Mouse (Mus musculus) MEL (cell line): ENCODE measurements around the gene Arl8a. TPM values are rescaled to one million over a fixed set of nuclear protein-coding genes. Genes with fewer than 3 reads are reported as not detected.
A peak's percentile ranks its signal among the peaks of the same experiment; 100 is the strongest.

Experiments
- DNase-seq: peaks from one replicate; pipeline ENCODE4 v3.0.0; 2011; ENCODE audit warnings: low read depth, low spot score
- H3K27ac ChIP-seq: 2 replicates; pipeline ENCODE4 v1.5.1; 2012; ENCODE audit warnings: low read depth, mild to moderate bottlenecking, control low read depth, low read length, moderate library complexity; ENCODE audit not compliant: control insufficient read depth
- H3K27me3 ChIP-seq, 2 experiments: fragments of 150-350 bp in 1 of 2; sonication (generic) in 1 of 2; 2 replicates each; pipeline ENCODE4 v1.6.1; 2012; ENCODE audit warnings: low read length in 2 of 2, mild to moderate bottlenecking in 2 of 2, improper control_type of control experiment in 1 of 2, moderate library complexity in 1 of 2; ENCODE audit not compliant: insufficient read depth in 2 of 2, control insufficient read depth in 1 of 2
- H3K36me3 ChIP-seq, 2 experiments: 2 replicates each; pipeline ENCODE4 v1.6.1; 2012 to 2014; ENCODE audit warnings: low read length in 2 of 2, improper control_type of control experiment in 1 of 2, inconsistent platforms in 1 of 2, mild to moderate bottlenecking in 1 of 2; ENCODE audit not compliant: insufficient read depth in 2 of 2, control insufficient read depth in 1 of 2
- H3K4me1 ChIP-seq, 2 experiments: fragments of 150-350 bp in 1 of 2; sonication (generic) in 1 of 2; 2 replicates each; pipeline ENCODE4 v1.6.1; 2012; ENCODE audit warnings: low read length in 2 of 2, improper control_type of control experiment in 1 of 2, mild to moderate bottlenecking in 1 of 2; ENCODE audit not compliant: insufficient read depth in 2 of 2, control insufficient read depth in 1 of 2
- H3K4me3 ChIP-seq, 2 experiments: fragments of 150-350 bp in 1 of 2; sonication (generic) in 1 of 2; 2 replicates each; pipeline ENCODE4 v1.5.1; 2012; ENCODE audit warnings: low read depth in 2 of 2, low read length in 2 of 2, mild to moderate bottlenecking in 2 of 2, moderate library complexity in 2 of 2, control low read depth in 1 of 2, improper control_type of control experiment in 1 of 2; ENCODE audit not compliant: control insufficient read depth in 1 of 2, insufficient read depth in 1 of 2
- H3K79me2 ChIP-seq: 2 replicates; pipeline ENCODE4 v1.6.1; 2012; ENCODE audit warnings: mild to moderate bottlenecking, low read length, moderate library complexity; ENCODE audit not compliant: control insufficient read depth, poor library complexity, insufficient read depth
- H3K9ac ChIP-seq: 2 replicates; pipeline ENCODE4 v1.6.1; 2012; ENCODE audit warnings: low read depth, mild to moderate bottlenecking, control low read depth, low read length, moderate library complexity; ENCODE audit not compliant: control insufficient read depth, poor library complexity, severe bottlenecking
- H3K9me3 ChIP-seq: fragments of 150-350 bp; sonication (generic); replicated peaks from 2 replicates; pipeline ENCODE4 v1.6.1; 2012; ENCODE audit warnings: mild to moderate bottlenecking, low read length, improper control_type of control experiment, moderate library complexity; ENCODE audit not compliant: insufficient read depth
- BHLHE40 ChIP-seq: IDR thresholded peaks from 2 replicates; pipeline ENCODE4 v1.6.1; 2012; ENCODE audit warnings: low read depth, mild to moderate bottlenecking, inconsistent platforms, low read length, improper control_type of control experiment, borderline replicate concordance
- CHD1 ChIP-seq: IDR thresholded peaks from 2 replicates; pipeline ENCODE4 v1.6.1; 2012; ENCODE audit warnings: low read depth, mild to moderate bottlenecking, inconsistent platforms, low read length, improper control_type of control experiment
- CTCF ChIP-seq, 3 experiments: IDR thresholded peaks in 2 of 3; conservative IDR thresholded peaks in 1 of 3; 2 replicates each; pipeline ENCODE4 v1.5.1; 2011 to 2012; ENCODE audit warnings: low read length in 3 of 3, low read depth in 2 of 3, mild to moderate bottlenecking in 2 of 3, improper control_type of control experiment in 1 of 3, inconsistent platforms in 1 of 3, mixed read lengths in 1 of 3, moderate library complexity in 1 of 3; ENCODE audit not compliant: control insufficient read depth in 1 of 3, insufficient read depth in 1 of 3, poor library complexity in 1 of 3, severe bottlenecking in 1 of 3
- ELF1 ChIP-seq: IDR thresholded peaks from 2 replicates; pipeline ENCODE4 v1.6.1; 2014; ENCODE audit warnings: low read depth, mild to moderate bottlenecking, inconsistent platforms, low read length, improper control_type of control experiment, moderate library complexity
- GABPA ChIP-seq: IDR thresholded peaks from 2 replicates; pipeline ENCODE4 v1.6.1; 2012; ENCODE audit warnings: low read depth, mild to moderate bottlenecking, inconsistent platforms, low read length, improper control_type of control experiment, moderate library complexity
- GATA1 ChIP-seq: IDR thresholded peaks from 2 replicates; pipeline ENCODE4 v1.6.1; 2011; ENCODE audit warnings: low read depth, low read length, improper control_type of control experiment
- MAFK ChIP-seq: IDR thresholded peaks from 2 replicates; pipeline ENCODE4 v1.6.1; 2011; ENCODE audit warnings: low read depth, mild to moderate bottlenecking, low read length, improper control_type of control experiment, borderline replicate concordance
- MAX ChIP-seq: IDR thresholded peaks from 2 replicates; pipeline ENCODE4 v1.6.1; 2011; ENCODE audit warnings: low read length, improper control_type of control experiment
- MEF2A ChIP-seq: IDR thresholded peaks from 2 replicates; pipeline ENCODE4 v1.6.1; 2014; ENCODE audit warnings: low read depth, mild to moderate bottlenecking, inconsistent platforms, low read length, improper control_type of control experiment; ENCODE audit not compliant: poor library complexity, insufficient replicate concordance, severe bottlenecking; ENCODE audit errors: extremely low read depth
- NELFE ChIP-seq: IDR thresholded peaks from 2 replicates; pipeline ENCODE4 v1.6.1; 2011; ENCODE audit warnings: low read depth, low read length, improper control_type of control experiment
- POLR2AphosphoS2 ChIP-seq: IDR thresholded peaks from 2 replicates; pipeline ENCODE4 v1.6.1; 2011; ENCODE audit warnings: low read length, improper control_type of control experiment
- POLR2AphosphoS5 ChIP-seq: IDR thresholded peaks from 2 replicates; pipeline ENCODE4 v1.6.1; 2012; ENCODE audit warnings: low read depth, borderline replicate concordance, mild to moderate bottlenecking, inconsistent platforms, low read length, moderate library complexity, mixed read lengths
- SMC3 ChIP-seq: IDR thresholded peaks from 2 replicates; pipeline ENCODE4 v1.6.1; 2011; ENCODE audit warnings: low read depth, low read length, improper control_type of control experiment
- TAL1 ChIP-seq: IDR thresholded peaks from 2 replicates; pipeline ENCODE4 v1.6.1; 2012; ENCODE audit warnings: mild to moderate bottlenecking, inconsistent platforms, low read length, moderate library complexity, mixed read lengths
- ZKSCAN1 ChIP-seq: IDR thresholded peaks from 2 replicates; pipeline ENCODE4 v1.6.1; 2012; ENCODE audit warnings: low read depth, mild to moderate bottlenecking, inconsistent platforms, low read length, improper control_type of control experiment, moderate library complexity
- ZMIZ1 ChIP-seq: IDR thresholded peaks from 2 replicates; pipeline ENCODE4 v1.6.1; 2012; ENCODE audit warnings: low read depth, mild to moderate bottlenecking, inconsistent platforms, low read length, improper control_type of control experiment, moderate library complexity
- polyA plus RNA-seq, 2 experiments: library from polyadenylated mRNA; stranded (reverse) in 1 of 2; unstranded in 1 of 2; fragments of >175 nt in 1 of 2; fragments of >200 nt in 1 of 2; gene quantifications; 2 replicates each; pipeline versions ENCODE4 v1.2.1 to v1.2.4; 2012; ENCODE audit warnings: low replicate concordance in 2 of 2, low read depth in 1 of 2; ENCODE audit not compliant: insufficient read length in 2 of 2, insufficient read depth in 1 of 2, missing spikeins in 1 of 2
- total RNA-seq: library from RNA; depleted of rRNA; stranded (reverse); fragments of 300-350 nt; gene quantifications from 2 replicates; pipeline ENCODE4 v1.2.3, GENCODE M21; 2012

Gene Arl8a
- total and polyA plus RNA-seq, 3 experiments = 8.0 to 47.7 TPM; not detected in 1

- no peaks in the 10 kb centered on the region for H3K9me3 ChIP-seq
Observed at GRCm38 (mm10) chr1:135098441-135098840, 48.2 kb upstream of the Arl8a start.

GRCm38 (mm10) chr1:135100400-135100799, 46.2 kb upstream of the Arl8a start:
- H3K27me3 ChIP-seq = no peaks in the 10 kb centered on the region; a peak in 1 of 4 replicates
- TF ChIP-seq NELFE (no peak), POLR2AphosphoS2 (no peak), GABPA (no peak), MEF2A (no peak), MAFK (no peak), TAL1 (no peak), SMC3 (no peak), CHD1 (no peak), CTCF (IDR thresholded peaks at IDR 0.05 in 2 of 3, conservative IDR thresholded peaks at IDR 0.05 in 1 of 3; ENCODE audit: control insufficient read depth in 1 of 3, insufficient read depth in 1 of 3, low read depth in 2 of 3, low read length in 3 of 3, poor library complexity in 1 of 3, severe bottlenecking in 1 of 3) (no peak), GATA1 (no peak), POLR2AphosphoS5 (no peak), ZMIZ1 (no peak), ELF1 (no peak), MAX (no peak)
- peaks cover 0 to 4% of the 10 kb centered on the region in 2 experiments; a peak in 2 of 4 replicates for H3K4me1 ChIP-seq

More at GRCm38 (mm10) chr1:135098441-135098840, 48.2 kb upstream of the Arl8a start:
- no peak for DNase-seq
- Histone ChIP-seq H3K9ac (no peak overlapping the region), H3K27me3 (no peaks in the 10 kb centered on the region; a peak in 1 of 4 replicates), H3K36me3 (no peaks in the 10 kb centered on the region), H3K4me3 (no peak overlapping the region), H3K79me2 (no peaks in the 10 kb centered on the region), H3K27ac (no peak overlapping the region), H3K4me1 (peaks cover 0 to 8% of the 10 kb centered on the region in 2 experiments; a peak in 2 of 4 replicates)
- TF ChIP-seq BHLHE40 (no peak), ZKSCAN1 (no peak), CHD1 (no peak)

More at GRCm38 (mm10) chr1:135100400-135100799, 46.2 kb upstream of the Arl8a start:
- Histone ChIP-seq H3K9me3 (no peaks in the 10 kb centered on the region), H3K9ac (peak overlapping the region; percentile 51), H3K36me3 (0 out of 4 replicates have a peak, but pooled peaks cover 0 to under 1% of the 10 kb centered on the region in 2 experiments), H3K4me3 (peak overlapping the region; percentile 28 to 42; a peak in 3 of 4 replicates), H3K27ac (no peak overlapping the region), H3K79me2 (no peaks in the 10 kb centered on the region)
- peak; percentile 38 for DNase-seq
